Mouse (Mus musculus) neural tube, embryonic 12.5 days (tissue): ENCODE measurements around the gene Xkr8. TPM values are rescaled to one million over a fixed set of nuclear protein-coding genes. Genes with fewer than 3 reads are reported as not detected.

Experiments
- polyA plus RNA-seq: library from polyadenylated mRNA; unstranded; fragments of >200 nt; fragmentation: Nextera tagmentation; extraction: Ambion mirVana; gene quantifications from 2 replicates; pipeline ENCODE4 v1.2.1, GENCODE M21; 2016

Gene Xkr8
- polyA plus RNA-seq, 1 experiment from 2014 or later, result 3.4 TPM

Other genes starting within 250 kb of the Xkr8 start
- gene Sesn2, start 222.0 kb downstream of the Xkr8 start, polyA plus RNA-seq, result 10.2 and 10.3 TPM in 2 replicates
- gene Atpif1, start 198.9 kb downstream of the Xkr8 start, polyA plus RNA-seq, result 1,288 and 1,313 TPM in 2 replicates
- 167 and 191 TPM in 2 replicates for gene Dnajc8, start 197.0 kb downstream of the Xkr8 start, polyA plus RNA-seq
- gene Ptafr, start 168.5 kb downstream of the Xkr8 start, polyA plus RNA-seq, result 0.64 and 0.66 TPM in 2 replicates
- 23.7 and 26.1 TPM in 2 replicates for gene Eya3, start 93.6 kb downstream of the Xkr8 start, polyA plus RNA-seq
- 1.0 and 1.5 TPM in 2 replicates for gene Smpdl3b, start 24.7 kb upstream of the Xkr8 start, polyA plus RNA-seq
- gene Rpa2, start 35.8 kb upstream of the Xkr8 start, polyA plus RNA-seq, result 78.5 and 84.2 TPM in 2 replicates
- gene Themis2, start 63.8 kb upstream of the Xkr8 start, polyA plus RNA-seq, result 0.74 and 0.79 TPM in 2 replicates
- 53.3 and 62.5 TPM in 2 replicates for gene Ppp1r8, start 110.6 kb upstream of the Xkr8 start, polyA plus RNA-seq
- 108 and 110 TPM in 2 replicates for gene Stx12, start 152.0 kb upstream of the Xkr8 start, polyA plus RNA-seq
- 27.3 and 29.6 TPM in 2 replicates for gene Fam76a, start 190.0 kb upstream of the Xkr8 start, polyA plus RNA-seq
- gene Fgr, start 241.5 kb upstream of the Xkr8 start, polyA plus RNA-seq, result 0.22 and 0.28 TPM in 2 replicates